ENCODE assay signal across 12 mouse cellular contexts in genomic region chr19:22635635-22636034, GRCm38 (mm10).
"Had no signal": no experiment of that assay in that cellular context is flagged by ENCODE, and none has a peak within 500 bp of the region (broad histone marks: within the 10 kb centered on the region; RNA-seq: fewer than 3 reads in every experiment).

No protein-coding gene starts in this region.

- H3K4me3 ChIP-seq: left cerebral cortex, adult 2 months; limb, embryonic 15.5 days; liver, embryonic 12.5 days; midbrain, embryonic 15.5 days; neural tube, embryonic 12.5 days had no signal

- ATAC-seq: liver, embryonic 12.5 days; midbrain, embryonic 15.5 days had no signal

- H3K36me3 ChIP-seq: limb, embryonic 15.5 days; liver, embryonic 12.5 days; midbrain, embryonic 15.5 days; neural tube, embryonic 12.5 days had no signal

- DNase-seq: kidney, adult 8-10 months; lung, embryonic 14.5 days; lung, postnatal 10 days; lung, postnatal 4 days; right cerebral cortex, postnatal 25 days; thymus, postnatal 36 days had no signal

- H3K9me3 ChIP-seq: limb, embryonic 15.5 days; liver, embryonic 12.5 days; midbrain, embryonic 15.5 days; neural tube, embryonic 12.5 days had no signal

- H3K27ac ChIP-seq: left cerebral cortex, adult 2 months; limb, embryonic 15.5 days; liver, embryonic 12.5 days; midbrain, embryonic 15.5 days; neural tube, embryonic 12.5 days had no signal

- H3K4me2 ChIP-seq: limb, embryonic 15.5 days; liver, embryonic 12.5 days; lung, embryonic 14.5 days; midbrain, embryonic 11.5 days; midbrain, embryonic 15.5 days; neural tube, embryonic 12.5 days had no signal

- H3K9ac ChIP-seq: limb, embryonic 15.5 days; liver, embryonic 12.5 days; lung, embryonic 14.5 days; midbrain, embryonic 15.5 days; neural tube, embryonic 12.5 days had no signal

- H3K27me3 ChIP-seq: limb, embryonic 15.5 days; liver, embryonic 12.5 days; midbrain, embryonic 15.5 days; neural tube, embryonic 12.5 days had no signal

- H3K4me1 ChIP-seq: limb, embryonic 15.5 days; liver, embryonic 12.5 days; midbrain, embryonic 15.5 days; neural tube, embryonic 12.5 days had no signal
